Mouse (Mus musculus) liver, adult 2 months (tissue): ENCODE data around the gene Herc4.

Experiments used
- CTCF ChIP-seq: fragments of 200-500 bp; IDR thresholded peaks from 2 replicates; pipeline ENCODE4 v1.5.1; 2011; ENCODE audit warnings: low read depth, low read length, control low read depth
- POLR2A ChIP-seq: fragments of 200-500 bp; IDR thresholded peaks from 2 replicates; pipeline ENCODE4 v1.6.1; 2011; ENCODE audit warnings: low read length, control low read depth; ENCODE audit not compliant: insufficient read depth; ENCODE audit errors: extremely low read depth

DNA sequence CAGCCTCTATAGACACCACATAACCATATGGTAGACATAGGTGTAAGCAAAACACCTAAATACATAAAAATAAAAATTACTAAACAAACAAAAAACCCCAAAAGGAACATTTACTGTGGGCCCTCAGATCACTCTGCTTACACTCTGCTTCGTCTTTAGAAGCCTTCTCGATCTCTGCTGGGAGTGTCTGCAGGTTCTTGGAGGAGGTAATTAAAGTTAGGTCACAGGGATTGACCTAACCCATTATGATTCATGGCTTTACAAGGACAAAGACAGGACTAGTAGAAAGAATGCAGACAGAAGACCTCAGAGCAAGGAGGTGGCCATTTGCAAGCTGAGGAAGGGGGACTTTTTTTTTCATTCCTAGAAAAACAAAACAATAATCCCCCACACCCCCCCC, 6.4 kb upstream of the Herc4 start:
- TF ChIP-seq CTCF (no peak), POLR2A (no peak)
